Mouse (Mus musculus): ENCODE data around the gene Spint4. TPM values are rescaled to one million over a fixed set of nuclear protein-coding genes. Genes with fewer than 3 reads are reported as not detected.
A peak's percentile ranks its signal among the peaks of the same experiment; 100 is the strongest.

Spint4 gene
- polyA plus RNA-seq (2016; fragmentation: Nextera tagmentation; extraction: Ambion mirVana) = not detected in 2 replicates

- Histone ChIP-seq H3K4me1 (no peaks in the 10 kb centered on the region), H3K4me3 (no peak within 1 kb of the TSS), H3K36me3 (no peaks in the 10 kb centered on the region), H3K27me3 (no peaks in the 10 kb centered on the region), H3K9ac (replicated peaks) (no peak within 1 kb of the TSS), H3K27ac (replicated peaks) (no peak within 1 kb of the TSS), H3K9me3 (no peaks in the 10 kb centered on the region), H3K4me2 (replicated peaks) (no peak within 1 kb of the TSS)
- WGBS = 77% methylated on average over 4 of the region's 4 CpGs
- ATAC-seq (ENCODE audit: low FRiP score, low read depth) = no peak
These were observed at the start of gene Spint4 for GRCm38 (mm10) chr2:164698201-164698600. Spint4 (plus strand) TSS chr2:164698501.

DNA sequence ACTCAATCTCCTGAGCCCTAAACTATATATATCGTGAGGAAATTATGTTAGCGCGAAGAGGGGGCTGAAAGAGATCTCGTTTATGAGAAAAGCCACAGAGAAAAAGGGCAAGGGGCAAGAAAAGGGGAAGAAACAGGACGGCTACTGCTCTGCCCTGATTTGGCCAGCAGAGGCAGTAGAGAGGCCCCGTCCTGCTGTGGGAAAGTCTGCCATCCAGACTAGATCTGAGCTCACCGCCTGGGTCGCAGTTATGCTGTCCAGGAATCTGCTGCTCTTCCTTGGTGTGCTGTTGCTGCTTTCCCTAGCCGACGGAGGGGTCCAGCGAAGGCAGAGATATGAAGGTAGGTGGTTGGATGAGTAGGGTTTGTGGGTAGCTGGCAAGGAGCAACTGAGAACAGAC is 42.4 kb upstream of the Spint4 start, which contains the start of gene Wfdc10:
TSS of gene Wfdc10 (plus strand) at position 189 of the 400 bp plus-strand sequence.
- no peak within 1 kb of the TSS for H3K27ac ChIP-seq (replicated peaks)
- no peaks in the 10 kb centered on the region for H3K36me3 ChIP-seq
- H3K4me3 ChIP-seq = no peak within 1 kb of the TSS
- H3K9me3 ChIP-seq = no peaks in the 10 kb centered on the region
- H3K9ac ChIP-seq (replicated peaks) = no peak within 1 kb of the TSS
- no peaks in the 10 kb centered on the region for H3K27me3 ChIP-seq
- no peak within 1 kb of the TSS for H3K4me2 ChIP-seq (replicated peaks)
- ATAC-seq (ENCODE audit: low FRiP score, low read depth) = no peak
- WGBS = 17% methylated on average over 11 of the region's 11 CpGs
- H3K4me1 ChIP-seq = no peaks in the 10 kb centered on the region

- no peaks in the 10 kb centered on the region for H3K9me3 ChIP-seq
- WGBS = 87% methylated on average over 9 of the region's 9 CpGs
- H3K27ac ChIP-seq (replicated peaks) = no peak within 1 kb of the TSS
- no peak for ATAC-seq (ENCODE audit: low FRiP score, low read depth)
- no peaks in the 10 kb centered on the region for H3K27me3 ChIP-seq
- H3K4me1 ChIP-seq = no peaks in the 10 kb centered on the region
- H3K4me2 ChIP-seq (replicated peaks) = no peak within 1 kb of the TSS
- no peaks in the 10 kb centered on the region for H3K36me3 ChIP-seq
- H3K4me3 ChIP-seq = no peak within 1 kb of the TSS
- no peak within 1 kb of the TSS for H3K9ac ChIP-seq (replicated peaks)
These were observed 41.8 kb upstream of the Spint4 start, which contains the start of gene Wfdc9 for GRCm38 (mm10) chr2:164656483-164656882. Wfdc9 (minus strand) TSS chr2:164656583.

GRCm38 (mm10) chr2:164664851-164665250 is 33.5 kb upstream of the Spint4 start:
- no peak overlapping the region for H3K4me3 ChIP-seq

GRCm38 (mm10) chr2:164670261-164670660 is 28.0 kb upstream of the Spint4 start:
- 86% methylated on average over 5 of the region's 5 CpGs for WGBS
- H3K36me3 ChIP-seq = no peaks in the 10 kb centered on the region
- H3K9ac ChIP-seq (replicated peaks) = no peak overlapping the region
- no peaks in the 10 kb centered on the region; the same call in 1 of the 2 replicates for H3K9me3 ChIP-seq
- no peak overlapping the region for H3K4me3 ChIP-seq
- H3K27ac ChIP-seq (replicated peaks) = no peak overlapping the region
- H3K4me2 ChIP-seq (replicated peaks) = no peak overlapping the region
- H3K4me1 ChIP-seq = no peaks in the 10 kb centered on the region
- no peak for ATAC-seq (ENCODE audit: low FRiP score, low read depth)
- H3K27me3 ChIP-seq = no peaks in the 10 kb centered on the region

More at GRCm38 (mm10) chr2:164664851-164665250, 33.5 kb upstream of the Spint4 start:
- no peaks in the 10 kb centered on the region for H3K4me1 ChIP-seq
- no peaks in the 10 kb centered on the region for H3K9me3 ChIP-seq
- 90% methylated on average over 7 of the region's 7 CpGs for WGBS
- no peak for ATAC-seq (ENCODE audit: low FRiP score, low read depth)
- no peak overlapping the region for H3K27ac ChIP-seq (replicated peaks)
- H3K36me3 ChIP-seq = no peaks in the 10 kb centered on the region
- H3K9ac ChIP-seq (replicated peaks) = no peak overlapping the region
- H3K4me2 ChIP-seq (replicated peaks) = no peak overlapping the region
- H3K27me3 ChIP-seq = no peaks in the 10 kb centered on the region

DNA sequence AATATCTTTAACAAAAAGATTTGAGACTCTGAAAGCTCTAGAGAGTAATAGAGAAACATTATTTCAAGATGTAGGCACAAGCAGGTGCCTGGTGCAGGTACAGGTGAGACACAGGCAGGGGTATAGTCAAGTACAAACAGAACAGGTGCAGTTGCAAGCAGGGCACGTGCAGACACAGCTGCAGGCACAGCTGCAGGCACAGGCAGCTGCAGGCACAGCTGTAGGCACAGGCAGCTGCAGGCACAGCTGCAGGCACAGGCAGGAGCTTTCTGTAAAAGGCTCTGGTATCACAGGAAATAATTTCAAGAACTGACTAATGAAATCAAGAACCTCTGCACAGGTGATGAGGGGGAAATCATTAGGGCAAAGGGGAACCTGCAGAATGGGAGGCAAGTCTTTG is 27.4 kb upstream of the Spint4 start:
- Histone ChIP-seq H3K27me3 (no peaks in the 10 kb centered on the region), H3K9me3 (no peaks in the 10 kb centered on the region; the same call in 1 of the 2 replicates), H3K4me3 (no peak overlapping the region), H3K9ac (replicated peaks) (no peak overlapping the region), H3K4me1 (no peaks in the 10 kb centered on the region), H3K36me3 (no peaks in the 10 kb centered on the region), H3K4me2 (replicated peaks) (no peak overlapping the region), H3K27ac (replicated peaks) (no peak overlapping the region)
- 23% methylated on average over 1 of the region's 1 CpGs for WGBS
- no peak for ATAC-seq (ENCODE audit: low FRiP score, low read depth)

- no peak within 1 kb of the TSS for H3K27ac ChIP-seq (replicated peaks)
- WGBS = 84% methylated on average over 7 of the region's 7 CpGs
- H3K27me3 ChIP-seq = no peaks in the 10 kb centered on the region
- H3K36me3 ChIP-seq = no peaks in the 10 kb centered on the region
- no peaks in the 10 kb centered on the region for H3K4me1 ChIP-seq
- H3K9me3 ChIP-seq = no peaks in the 10 kb centered on the region; the same call in 1 of the 2 replicates
- H3K4me2 ChIP-seq (replicated peaks) = no peak within 1 kb of the TSS
- H3K4me3 ChIP-seq = no peak within 1 kb of the TSS
- no peak within 1 kb of the TSS for H3K9ac ChIP-seq (replicated peaks)
- ATAC-seq (ENCODE audit: low FRiP score, low read depth) = no peak
These were observed 24.3 kb upstream of the Spint4 start, which contains the start of gene Wfdc11 for GRCm38 (mm10) chr2:164673987-164674386. Wfdc11 (minus strand) TSS chr2:164674087.

DNA sequence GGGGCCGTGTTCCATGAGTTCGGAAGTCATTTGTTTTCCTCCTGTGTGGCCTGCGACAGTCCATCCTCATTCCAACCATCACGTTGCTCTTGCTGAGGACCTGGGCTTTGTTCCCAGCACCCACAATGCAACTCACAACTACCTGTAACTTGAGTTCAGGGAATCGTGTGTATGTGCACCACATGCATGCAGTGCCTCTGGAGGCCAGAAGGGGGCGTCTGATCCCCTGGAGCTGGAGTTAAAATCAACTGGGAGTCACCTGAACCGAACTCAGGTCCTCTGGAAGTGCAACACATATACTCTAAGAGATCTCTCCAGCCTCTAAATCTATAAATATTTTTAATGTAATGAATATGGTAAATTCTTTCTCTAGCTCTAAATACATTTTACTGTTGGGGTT is 22.2 kb upstream of the Spint4 start:
- H3K27me3 ChIP-seq = no peaks in the 10 kb centered on the region
- H3K4me3 ChIP-seq = no peak overlapping the region
- no peaks in the 10 kb centered on the region; the same call in 1 of the 2 replicates for H3K9me3 ChIP-seq
- no peaks in the 10 kb centered on the region for H3K36me3 ChIP-seq
- whole genome bisulfite sequencing = 83% methylated on average over 7 of the region's 7 CpGs
- H3K27ac ChIP-seq (replicated peaks) = no peak overlapping the region
- no peak overlapping the region for H3K9ac ChIP-seq (replicated peaks)
- ATAC-seq (ENCODE audit: low FRiP score, low read depth) = no peak
- no peak overlapping the region for H3K4me2 ChIP-seq (replicated peaks)
- peaks cover 4% of the 10 kb centered on the region; the same call in 1 of the 2 replicates for H3K4me1 ChIP-seq

DNA sequence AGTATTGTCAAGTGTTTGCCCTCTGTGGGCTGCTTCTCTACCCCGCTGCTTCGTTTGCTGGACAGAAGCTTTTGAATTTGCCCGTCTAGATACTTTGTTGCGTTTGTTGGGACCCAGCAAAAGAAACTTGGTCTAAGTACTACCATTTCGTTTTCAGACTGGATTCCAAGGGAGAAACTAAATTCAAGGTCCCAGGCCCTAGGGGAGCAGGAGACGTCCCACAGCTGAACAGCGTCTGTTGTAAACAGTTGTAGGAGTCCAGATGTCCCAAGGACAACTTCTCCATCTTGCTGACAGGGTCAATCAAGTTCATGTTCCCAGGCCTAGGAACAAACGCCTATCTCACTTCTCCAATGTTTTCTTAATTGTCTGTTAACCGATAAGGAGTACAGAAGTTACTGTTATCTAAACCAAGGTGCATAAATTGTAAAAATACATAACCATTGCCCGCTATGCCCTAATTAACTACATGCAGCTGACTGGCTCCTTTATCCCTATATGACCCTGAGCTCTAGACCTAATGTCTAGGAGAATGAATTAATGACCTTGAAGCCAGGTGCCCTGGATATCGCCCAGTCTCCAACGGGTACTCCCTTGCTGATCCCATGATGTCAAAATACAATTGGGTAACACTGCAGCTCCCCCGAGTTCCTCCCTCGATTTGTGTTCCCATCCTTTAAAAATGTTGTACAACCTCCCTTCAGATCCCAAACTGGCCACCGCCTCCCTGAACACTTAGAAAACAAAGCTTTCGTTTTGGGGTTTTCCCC is 21.2 kb upstream of the Spint4 start:
- Histone ChIP-seq H3K4me2 (replicated peaks) (no peak overlapping the region), H3K9me3 (no peaks in the 10 kb centered on the region; the same call in 1 of the 2 replicates), H3K36me3 (no peaks in the 10 kb centered on the region), H3K4me1 (peaks cover 4% of the 10 kb centered on the region; the same call in 1 of the 2 replicates), H3K4me3 (no peak overlapping the region), H3K27me3 (no peaks in the 10 kb centered on the region), H3K9ac (replicated peaks) (no peak overlapping the region), H3K27ac (replicated peaks) (no peak overlapping the region)
- no peak for ATAC-seq (ENCODE audit: low FRiP score, low read depth)
- 88% methylated on average over 16 of the region's 16 CpGs for WGBS

DNA sequence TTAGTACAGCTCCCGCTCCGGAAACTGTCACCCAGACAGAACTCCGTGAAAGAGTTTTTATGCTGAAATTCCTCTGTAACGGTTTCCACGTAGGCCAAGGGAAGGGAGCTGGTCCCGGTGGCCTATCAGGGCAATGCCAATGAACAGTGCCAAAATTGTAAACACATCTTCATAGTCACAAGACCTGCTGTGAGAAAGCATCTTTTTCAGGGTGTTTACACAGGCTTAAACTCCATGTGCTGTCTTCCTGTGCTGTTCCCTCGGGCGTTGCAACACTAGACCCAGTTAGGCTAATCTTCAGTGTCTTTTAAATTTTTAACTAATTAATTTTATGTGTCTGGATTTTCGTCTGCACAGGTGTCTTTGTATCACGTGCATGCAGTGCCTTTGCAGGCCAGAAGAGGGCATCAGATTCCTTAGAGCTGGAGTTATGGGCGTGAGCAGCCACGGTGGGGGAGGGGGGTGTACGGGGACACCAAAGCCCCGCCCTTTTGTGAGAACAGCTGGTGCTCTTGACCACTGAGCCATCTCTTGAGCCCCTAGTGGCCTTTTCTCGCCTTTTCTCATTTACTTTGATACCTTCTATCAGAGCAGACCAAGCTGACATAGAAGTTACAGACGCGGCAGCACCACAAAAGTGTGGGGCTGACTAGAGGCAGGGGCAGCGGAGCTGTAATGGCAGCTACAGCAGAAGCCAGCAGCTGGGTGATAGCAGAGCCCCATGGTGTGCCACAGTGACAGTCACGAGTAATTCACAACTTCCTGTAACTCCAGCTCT is 19.3 kb upstream of the Spint4 start:
- H3K4me1 ChIP-seq = peaks cover 4% of the 10 kb centered on the region; the same call in 1 of the 2 replicates

GRCm38 (mm10) chr2:164679906-164680305 is 18.4 kb upstream of the Spint4 start:
- no peak overlapping the region for H3K4me3 ChIP-seq
- 57% methylated on average over 3 of the region's 3 CpGs for WGBS
- H3K27ac ChIP-seq (replicated peaks) = no peak overlapping the region

More for the DNA sequence above, 19.3 kb upstream of the Spint4 start:
- H3K4me3 ChIP-seq = peak overlapping the region; percentile 30
- 22% methylated on average over 19 of the region's 19 CpGs for WGBS
- H3K4me2 ChIP-seq (replicated peaks) = peak overlapping the region; percentile 47
- H3K27ac ChIP-seq (replicated peaks) = no peak overlapping the region
- H3K9me3 ChIP-seq = no peaks in the 10 kb centered on the region
- no peaks in the 10 kb centered on the region for H3K36me3 ChIP-seq
- ATAC-seq (ENCODE audit: low FRiP score, low read depth) = peak; percentile 63
- H3K27me3 ChIP-seq = no peaks in the 10 kb centered on the region
- H3K9ac ChIP-seq (replicated peaks) = no peak overlapping the region

DNA sequence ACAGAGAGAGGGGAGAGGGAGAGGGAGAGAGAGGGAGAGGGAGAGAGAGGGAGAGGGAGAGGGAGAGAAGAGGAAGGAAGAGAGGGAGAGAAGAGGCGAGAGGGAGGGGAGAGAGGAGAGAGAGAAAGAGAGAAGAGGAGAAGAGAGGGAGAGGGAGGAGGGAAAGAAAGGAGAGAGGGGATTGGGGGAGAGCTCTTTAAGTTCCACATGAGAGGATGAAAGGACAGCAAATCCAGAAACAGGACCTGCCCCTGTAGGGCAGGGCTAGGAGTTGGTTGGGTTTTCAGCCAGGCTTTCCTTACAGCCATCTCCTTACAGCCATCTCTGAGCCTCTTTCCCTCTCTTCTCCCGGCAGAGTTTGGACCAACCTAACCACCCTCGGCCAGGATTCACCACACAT is 13.5 kb upstream of the Spint4 start, which contains the start of gene Wfdc13:
TSS of gene Wfdc13 (plus strand) at position 301 of the 400 bp plus-strand sequence.
- H3K27me3 ChIP-seq = no peaks in the 10 kb centered on the region
- WGBS = 51% methylated on average over 3 of the region's 3 CpGs
- no peak within 1 kb of the TSS for H3K4me3 ChIP-seq
- no peak within 1 kb of the TSS for H3K4me2 ChIP-seq (replicated peaks)
- no peaks in the 10 kb centered on the region for H3K9me3 ChIP-seq
- H3K36me3 ChIP-seq = no peaks in the 10 kb centered on the region
- no peak within 1 kb of the TSS for H3K9ac ChIP-seq (replicated peaks)
- H3K4me1 ChIP-seq = no peaks in the 10 kb centered on the region
- no peak within 1 kb of the TSS for H3K27ac ChIP-seq (replicated peaks)
- no peak for ATAC-seq (ENCODE audit: low FRiP score, low read depth)

More at GRCm38 (mm10) chr2:164679906-164680305, 18.4 kb upstream of the Spint4 start:
- no peak overlapping the region for H3K9ac ChIP-seq (replicated peaks)
- no peaks in the 10 kb centered on the region for H3K36me3 ChIP-seq
- H3K4me1 ChIP-seq = peaks cover 4% of the 10 kb centered on the region; the same call in 1 of the 2 replicates
- H3K4me2 ChIP-seq (replicated peaks) = no peak overlapping the region
- no peak for ATAC-seq (ENCODE audit: low FRiP score, low read depth)
- H3K27me3 ChIP-seq = no peaks in the 10 kb centered on the region
- no peaks in the 10 kb centered on the region for H3K9me3 ChIP-seq

All from midbrain, embryonic 12.5 days (tissue).